Mouse (Mus musculus) heart, adult 2 months (tissue): ENCODE measurements around the gene Shisa5.

Source experiments
- CTCF ChIP-seq: fragments of 200-600 bp; IDR thresholded peaks from 2 replicates; pipeline ENCODE4 v1.8.1; 2022; ENCODE audit warnings: antibody characterized with exemption, mild to moderate bottlenecking, moderate library complexity
- EP300 ChIP-seq: fragments of 200-500 bp; IDR thresholded peaks from 2 replicates; pipeline ENCODE4 v1.6.1; 2011; ENCODE audit warnings: low read depth, low read length, control low read depth; ENCODE audit not compliant: insufficient read depth
- POLR2A ChIP-seq: fragments of 200-500 bp; IDR thresholded peaks from 2 replicates; pipeline ENCODE4 v1.6.1; 2011; ENCODE audit warnings: mild to moderate bottlenecking, low read depth, low read length, control low read depth; ENCODE audit not compliant: insufficient read depth

GRCm38 (mm10) chr9:109027521-109027920, 10.8 kb upstream of the Shisa5 start:
- TF ChIP-seq CTCF (no peak), EP300 (peak; percentile 92), POLR2A (no peak)
